Mouse (Mus musculus) cortical plate, adult 2 months (tissue): ENCODE measurements around the gene Nfatc3.

ENCODE experiments used
- CTCF ChIP-seq: fragments of 200-500 bp; IDR thresholded peaks from 2 replicates; pipeline ENCODE4 v1.5.1; 2011; ENCODE audit warnings: mild to moderate bottlenecking, control low read depth, low read length; ENCODE audit not compliant: insufficient read depth; ENCODE audit errors: extremely low read depth
- POLR2A ChIP-seq: fragments of 200-500 bp; IDR thresholded peaks from 2 replicates; pipeline ENCODE4 v1.6.1; 2011; ENCODE audit warnings: mild to moderate bottlenecking, low read length, control low read depth; ENCODE audit not compliant: insufficient read depth; ENCODE audit errors: extremely low read depth

DNA sequence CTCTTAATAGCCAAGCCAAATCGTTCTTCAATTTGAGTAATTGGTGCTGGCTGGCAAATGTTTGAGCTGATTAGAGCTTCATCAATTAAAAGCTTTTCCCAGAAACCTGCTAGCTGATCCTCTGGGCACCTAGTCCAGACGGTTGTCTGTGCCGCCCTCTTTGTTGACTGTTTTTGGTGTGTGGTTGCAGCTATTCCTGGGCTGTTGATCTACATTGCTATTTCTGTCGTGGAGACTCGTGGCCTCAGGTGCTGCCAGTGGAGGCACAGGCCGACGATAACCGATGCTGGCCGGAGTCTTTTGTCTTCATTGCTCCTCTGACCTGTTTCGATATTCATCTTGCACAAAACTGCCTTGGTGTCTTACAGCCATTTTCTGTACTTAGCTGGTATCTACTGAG, 99.7 kb downstream of the Nfatc3 start:
- TF ChIP-seq CTCF = no peak
- no peak for TF ChIP-seq POLR2A
